Mouse (Mus musculus) spleen, postnatal 4 days (tissue): Measurements from ENCODE around the gene Pced1a.
"Not testable (repeated sequence)": the region's sequence is repeated elsewhere in the genome, so short reads cannot be mapped to it uniquely, and the experiment has no call there.

Experiments
- DNase-seq, 2 experiments: peaks; one replicate each; pipeline ENCODE4 v3.0.0; 2022; ENCODE audit warnings: low spot score in 2 of 2

Gene Pced1a

DNA sequence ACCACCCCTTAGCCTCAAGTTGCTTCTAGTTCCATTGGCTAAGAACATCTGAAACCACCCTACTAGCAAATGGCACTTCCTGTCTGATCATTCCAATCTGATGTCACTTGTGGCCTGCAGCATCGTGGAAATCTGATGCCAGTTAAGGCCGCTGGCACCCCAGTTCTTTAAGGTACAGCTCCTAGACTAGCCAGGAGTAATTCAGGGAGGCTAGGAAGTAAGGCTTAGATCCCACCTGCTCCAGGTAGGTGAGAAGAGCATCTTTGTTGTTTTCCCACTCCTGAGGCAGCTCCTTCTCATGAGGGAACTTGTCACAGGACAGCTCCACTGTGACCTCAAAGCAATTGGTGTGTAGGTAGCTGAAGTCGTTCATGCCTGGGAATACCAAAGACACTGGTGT is 31.7 kb downstream of the Pced1a start:
- no peak for DNase-seq

GRCm38 (mm10) chr2:130390993-130391625 is 33.4 kb downstream of the Pced1a start:
- DNase-seq = no peak

DNA sequence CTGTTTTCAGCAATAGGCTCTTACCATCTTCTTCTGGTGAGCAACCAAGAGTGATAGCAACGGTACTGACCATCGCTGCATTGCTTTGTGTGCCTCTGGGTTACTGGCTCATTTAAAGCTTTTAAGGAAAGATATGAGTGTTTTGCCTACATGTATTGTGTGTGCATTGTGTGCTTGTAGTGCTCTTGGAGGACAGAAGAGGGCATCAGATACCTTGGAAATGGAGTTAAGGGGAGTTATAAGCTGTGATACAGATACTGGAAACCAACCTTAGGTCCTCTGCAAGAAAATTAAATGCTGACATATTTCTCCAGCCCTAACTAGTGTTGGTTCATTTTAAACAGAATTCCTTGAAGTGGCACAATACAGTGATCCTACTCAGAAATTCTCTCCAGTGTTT is 35.7 kb downstream of the Pced1a start:
- no peak for DNase-seq

DNA sequence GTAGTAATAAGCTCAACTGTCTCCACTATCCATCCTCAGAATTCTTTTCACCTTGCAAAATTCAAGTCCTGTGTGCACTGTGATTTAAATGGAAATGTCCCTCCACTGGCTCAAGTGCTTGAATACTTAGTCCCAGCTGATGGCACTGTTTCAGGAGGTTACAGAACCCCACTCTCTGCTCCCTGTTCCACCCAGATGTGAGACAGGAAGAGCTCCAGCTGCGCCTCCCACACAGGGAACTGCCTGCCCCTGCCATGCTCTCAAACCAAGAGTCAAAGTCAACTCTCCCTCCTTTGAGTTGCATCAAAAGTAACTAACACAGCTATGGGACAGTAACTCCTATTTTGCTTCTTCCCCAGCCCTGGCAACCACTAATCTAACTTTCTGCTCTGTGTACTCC is 38.3 kb downstream of the Pced1a start:
- no peak for DNase-seq

GRCm38 (mm10) chr2:130383895-130384294 is 40.6 kb downstream of the Pced1a start:
- DNase-seq = no peak

- DNase-seq = no peak
Measured at GRCm38 (mm10) chr2:130383205-130383604, 41.3 kb downstream of the Pced1a start.

DNA sequence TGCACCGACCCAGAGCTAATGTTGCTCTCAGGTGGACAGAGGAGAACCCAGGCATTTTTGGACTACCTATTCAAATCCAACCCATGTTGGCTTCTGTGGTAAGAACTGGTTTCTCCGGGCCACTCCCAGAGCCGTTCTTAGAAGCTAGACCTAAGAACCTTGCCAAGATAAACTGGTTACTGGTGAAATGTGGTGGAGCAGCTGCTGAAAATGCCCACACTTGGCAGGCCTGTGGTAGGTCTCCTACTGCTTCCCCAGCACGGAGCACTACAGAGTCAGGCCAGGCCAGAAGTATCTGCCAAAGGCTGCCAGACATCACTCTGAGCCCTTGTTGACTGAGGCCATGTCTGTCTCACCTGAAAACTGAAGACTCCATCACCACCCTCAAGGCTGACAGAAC is 49.5 kb downstream of the Pced1a start:
- no peak for DNase-seq

GRCm38 (mm10) chr2:130373026-130373425 is 51.5 kb downstream of the Pced1a start:
- not testable (repeated sequence) for DNase-seq

- DNase-seq = no peak
Measured at GRCm38 (mm10) chr2:130367386-130367785, 57.1 kb downstream of the Pced1a start.
